Mouse (Mus musculus): Measurements from ENCODE around the gene Slc3a1. TPM values are rescaled to one million over a fixed set of nuclear protein-coding genes. Genes with fewer than 3 reads are reported as not detected.

The Slc3a1 gene
- total RNA-seq (2015) (0.32 TPM in 1 of 2 replicates, not detected in the other), total RNA-seq (2017) (0.04 TPM in 1 of 2 replicates, not detected in the other)

DNA sequence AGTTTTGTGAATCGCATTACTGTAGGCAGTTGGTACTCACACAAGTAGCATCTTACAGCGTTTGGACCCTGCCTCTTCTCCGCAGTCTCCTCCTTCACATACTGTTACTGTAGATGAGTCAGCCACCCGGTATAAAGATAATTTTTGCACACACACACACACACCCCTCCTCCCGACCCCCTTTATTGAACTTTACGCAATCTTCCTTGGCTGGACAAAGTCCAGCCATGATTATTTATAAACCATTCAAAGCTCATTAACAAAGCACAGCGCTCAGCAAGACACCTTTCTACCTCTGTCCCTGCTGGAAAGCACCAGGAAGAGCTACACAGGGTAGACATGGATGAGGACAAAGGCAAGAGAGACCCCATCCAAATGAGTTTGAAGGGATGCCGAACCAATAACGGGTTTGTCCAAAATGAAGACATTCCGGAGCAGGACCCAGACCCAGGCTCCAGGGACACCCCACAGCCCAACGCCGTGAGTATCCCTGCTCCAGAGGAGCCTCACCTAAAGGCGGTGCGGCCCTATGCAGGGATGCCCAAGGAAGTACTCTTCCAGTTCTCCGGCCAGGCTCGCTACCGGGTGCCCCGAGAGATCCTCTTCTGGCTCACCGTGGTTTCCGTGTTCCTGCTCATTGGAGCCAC, at the start of gene Slc3a1:
TSS of gene Slc3a1 (plus strand) at position 284 of the 647 bp plus-strand sequence.
- no peak for ATAC-seq (replicated peaks; ENCODE audit: poor library complexity)

GRCm38 (mm10) chr17:84981721-84982120, 46.5 kb upstream of the Slc3a1 start:
- ATAC-seq (replicated peaks; ENCODE audit: poor library complexity): peak; percentile 77

- no peak for ATAC-seq (replicated peaks; ENCODE audit: poor library complexity)
Observed at GRCm38 (mm10) chr17:84982735-84983134, 45.4 kb upstream of the Slc3a1 start.

- ATAC-seq (replicated peaks; ENCODE audit: poor library complexity): no peak
Observed at GRCm38 (mm10) chr17:84986368-84986767, 41.8 kb upstream of the Slc3a1 start.

GRCm38 (mm10) chr17:84987834-84988410, 40.3 kb upstream of the Slc3a1 start:
- no peak; the same call in 1 of the 2 replicates for ATAC-seq (replicated peaks; ENCODE audit: poor library complexity)

DNA sequence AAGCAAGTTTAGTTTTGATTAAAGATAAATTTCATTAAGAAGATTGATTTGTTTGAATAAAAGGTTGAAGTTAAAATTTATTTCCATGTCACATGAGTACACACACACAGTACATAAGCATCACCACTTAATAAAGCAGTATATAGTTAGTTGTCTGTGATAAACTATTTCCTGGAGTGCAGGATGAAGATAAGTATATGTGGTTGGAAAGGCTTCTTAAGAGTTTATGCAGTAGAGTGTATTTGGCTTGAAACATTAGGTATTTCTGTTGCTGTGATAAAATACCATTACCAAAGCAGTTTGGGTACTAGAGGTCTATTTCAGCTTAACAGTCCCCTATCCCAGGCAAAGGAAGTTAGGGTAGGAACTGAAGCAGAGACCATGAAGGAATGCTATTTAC, 39.7 kb upstream of the Slc3a1 start:
- ATAC-seq (replicated peaks; ENCODE audit: poor library complexity): peak; percentile 71

GRCm38 (mm10) chr17:84995844-84996243, 32.3 kb upstream of the Slc3a1 start:
- ATAC-seq (replicated peaks; ENCODE audit: poor library complexity): no peak

DNA sequence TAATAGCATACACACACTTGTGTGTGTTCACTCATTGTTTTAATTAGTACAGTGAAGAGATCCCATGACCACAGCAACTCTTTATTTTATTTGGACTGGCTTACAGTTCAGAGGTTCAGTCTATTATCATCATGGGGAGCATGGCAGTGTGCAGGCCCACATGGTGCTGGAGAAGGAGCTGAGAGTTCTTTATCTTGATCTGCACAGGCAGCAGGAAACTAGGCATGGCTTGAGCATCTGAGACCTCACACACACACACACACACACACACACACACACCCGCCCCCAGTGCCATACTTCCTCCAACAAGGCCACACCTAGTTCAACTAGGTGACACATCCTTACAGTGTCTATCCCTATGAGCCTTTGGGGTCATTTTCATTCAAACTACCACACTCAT, 30.5 kb upstream of the Slc3a1 start:
- peak; percentile 31; the same call in 1 of the 2 replicates for ATAC-seq (replicated peaks; ENCODE audit: poor library complexity)

GRCm38 (mm10) chr17:84999636-85000035, 28.5 kb upstream of the Slc3a1 start:
- ATAC-seq (replicated peaks; ENCODE audit: poor library complexity): no peak

DNA sequence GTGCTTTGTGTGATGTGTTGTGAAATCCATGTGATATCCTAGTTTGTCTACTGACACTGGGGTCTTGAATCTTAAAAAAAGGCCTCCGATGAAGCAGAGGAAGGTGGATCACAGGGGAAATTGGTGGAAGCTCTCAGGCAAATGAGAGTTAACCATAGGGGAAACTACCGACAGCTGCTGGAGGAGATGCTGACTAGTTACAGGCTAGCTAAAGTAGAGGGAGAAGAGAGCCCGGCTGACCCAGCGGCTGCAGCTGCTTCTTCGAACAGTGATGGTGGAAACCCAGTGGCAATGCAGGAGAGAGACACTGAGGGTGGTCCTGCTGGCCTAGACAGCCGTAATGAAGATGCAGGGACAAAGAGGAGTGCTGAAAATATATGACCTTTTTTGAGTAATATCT, 14.7 kb upstream of the Slc3a1 start:
- no peak for ATAC-seq (replicated peaks; ENCODE audit: poor library complexity)

DNA sequence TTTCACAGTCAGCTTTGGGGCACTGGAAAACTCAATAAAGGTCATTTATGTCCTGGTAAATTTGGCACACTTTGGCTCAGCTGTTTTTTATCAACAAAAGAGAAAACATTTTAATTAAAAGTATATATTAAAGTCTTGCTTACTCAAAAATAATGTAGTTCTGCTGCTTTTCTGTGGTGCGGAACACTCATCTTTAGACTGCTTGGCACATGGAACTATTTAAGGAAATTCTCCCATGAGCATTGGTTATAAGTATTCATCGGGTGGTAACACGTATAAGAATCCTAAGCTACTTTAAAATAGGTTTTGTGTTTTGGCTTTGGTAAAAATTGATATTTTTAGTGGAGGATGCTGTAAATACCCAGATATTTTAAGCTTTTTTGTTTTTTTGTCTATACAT, 13.5 kb upstream of the Slc3a1 start:
- ATAC-seq (replicated peaks; ENCODE audit: poor library complexity): no peak

- ATAC-seq (replicated peaks; ENCODE audit: poor library complexity): peak; percentile 65
Observed at GRCm38 (mm10) chr17:85018344-85018743, 9.8 kb upstream of the Slc3a1 start.

DNA sequence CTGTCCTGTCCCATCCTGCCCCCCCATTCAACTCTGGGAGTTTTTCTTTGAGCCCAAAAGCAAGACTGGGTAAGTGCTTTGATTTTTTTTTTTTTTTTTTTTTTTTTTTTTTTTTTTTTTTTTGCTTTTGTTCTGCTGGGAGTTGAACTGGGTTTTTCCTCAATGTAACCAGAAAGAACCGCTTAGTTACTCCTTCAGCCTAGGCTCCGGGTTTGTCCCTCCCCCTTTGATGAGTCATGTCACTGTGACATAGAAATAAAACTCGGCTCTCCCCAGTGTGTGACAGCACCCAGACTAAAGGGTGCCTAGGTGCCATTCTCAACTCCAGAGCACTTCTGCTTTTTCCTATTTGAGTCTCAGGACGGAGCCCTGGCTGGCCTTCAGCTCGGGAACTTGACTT, 9.4 kb upstream of the Slc3a1 start:
- ATAC-seq (replicated peaks; ENCODE audit: poor library complexity): peak; percentile 69

DNA sequence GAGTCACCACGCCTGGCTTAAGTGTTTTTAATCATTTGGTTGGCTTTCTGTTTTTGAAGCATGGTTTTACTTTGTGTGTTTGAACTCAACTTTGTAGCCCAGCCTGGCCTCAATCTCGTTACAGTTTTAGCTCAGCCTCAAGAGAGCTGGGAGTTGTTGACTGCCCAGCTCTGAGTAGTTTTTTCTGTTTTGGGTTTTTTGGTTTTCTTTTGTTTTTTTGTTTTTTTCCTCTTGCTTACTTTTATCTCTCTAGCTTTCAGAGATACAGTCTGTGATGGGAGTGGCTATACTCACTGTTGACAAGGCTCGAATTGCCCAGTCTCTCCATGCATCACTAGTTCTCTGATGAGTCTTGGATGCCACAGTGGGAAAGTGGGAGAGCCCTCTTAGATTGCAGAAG, 7.8 kb upstream of the Slc3a1 start:
- ATAC-seq (replicated peaks; ENCODE audit: poor library complexity): no peak

DNA sequence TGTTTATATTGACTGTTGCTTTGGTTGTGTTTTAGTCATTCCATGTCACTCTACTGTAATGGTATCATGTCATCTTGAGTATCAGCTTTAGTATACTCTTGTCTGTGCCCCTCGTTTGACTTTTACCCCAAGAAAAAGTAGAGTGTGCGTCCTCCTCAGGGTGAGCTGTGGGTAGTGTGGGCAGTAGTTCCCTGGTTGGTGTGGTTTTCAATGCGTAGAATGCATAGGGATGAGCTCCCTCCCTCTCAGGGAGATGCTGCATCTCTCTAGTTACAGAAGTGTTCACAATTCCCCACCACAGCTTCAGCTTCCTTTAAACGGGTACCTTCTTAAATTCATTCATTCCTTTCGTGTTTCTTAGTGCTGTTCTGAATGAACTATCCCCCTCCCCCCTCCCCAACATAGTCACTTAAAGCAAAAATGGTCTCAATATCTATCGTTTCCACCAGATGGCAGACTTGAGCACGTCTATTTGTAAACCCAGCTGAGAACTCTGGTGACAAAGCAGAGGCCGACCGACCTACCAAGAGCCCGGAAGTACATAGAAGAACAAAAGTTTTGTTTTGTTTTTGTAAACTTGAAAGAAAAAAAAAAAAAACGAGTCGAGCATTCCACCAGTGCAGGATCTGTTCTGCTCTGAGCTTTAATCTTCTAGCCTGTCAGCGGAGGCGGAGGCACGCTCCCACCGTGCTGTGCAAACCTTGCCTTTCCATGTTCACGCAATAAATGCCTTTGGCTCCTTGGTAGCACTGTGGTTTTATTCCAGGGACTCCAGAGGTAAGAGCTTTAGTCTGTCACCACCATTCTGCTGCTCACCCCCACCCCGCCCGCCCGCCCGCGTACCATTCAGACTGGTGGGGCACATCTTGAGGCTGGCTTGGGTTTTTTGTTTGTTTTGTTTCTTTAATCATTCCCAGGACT, 4.7 kb upstream of the Slc3a1 start:
- peak; percentile 80 for ATAC-seq (replicated peaks; ENCODE audit: poor library complexity)

DNA sequence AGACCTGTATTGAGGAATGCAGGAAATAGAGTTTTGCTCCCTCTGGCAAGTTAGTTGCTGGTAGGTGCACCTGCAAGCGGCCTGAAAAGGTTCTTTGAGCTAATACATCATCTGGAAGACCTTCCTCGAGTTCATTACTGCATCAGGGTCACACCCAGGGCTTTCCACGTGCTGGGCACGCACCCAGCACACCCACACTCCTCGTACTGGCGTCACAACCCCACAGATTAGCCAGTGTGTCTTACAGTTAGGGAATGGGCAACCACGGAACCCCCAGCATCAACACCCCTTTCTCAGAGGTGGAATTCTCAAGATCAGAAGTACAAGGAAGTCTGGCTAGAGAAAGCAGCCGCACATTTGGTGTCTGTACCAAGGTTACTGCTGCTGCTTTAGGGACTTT, 3.9 kb upstream of the Slc3a1 start:
- ATAC-seq (replicated peaks; ENCODE audit: poor library complexity): no peak

DNA sequence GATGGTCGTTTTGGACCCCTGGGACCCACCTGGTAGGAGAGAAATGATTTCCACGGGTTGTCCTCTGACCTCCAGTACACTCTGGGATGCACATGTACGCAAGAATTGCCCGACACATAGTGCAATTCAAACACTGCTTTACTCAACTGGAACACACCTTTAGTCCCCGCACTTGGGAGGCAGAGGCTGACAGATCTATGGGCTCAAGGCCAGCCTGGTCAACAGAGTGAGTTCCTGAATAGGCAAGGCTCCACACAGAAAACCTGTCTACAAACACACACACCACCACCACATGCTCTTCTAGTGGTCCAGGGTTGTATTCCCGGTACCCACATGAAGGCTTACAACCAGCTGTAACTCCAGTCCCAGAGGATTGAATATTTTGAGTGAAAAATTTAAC, 3.0 kb upstream of the Slc3a1 start:
- no peak for ATAC-seq (replicated peaks; ENCODE audit: poor library complexity)

DNA sequence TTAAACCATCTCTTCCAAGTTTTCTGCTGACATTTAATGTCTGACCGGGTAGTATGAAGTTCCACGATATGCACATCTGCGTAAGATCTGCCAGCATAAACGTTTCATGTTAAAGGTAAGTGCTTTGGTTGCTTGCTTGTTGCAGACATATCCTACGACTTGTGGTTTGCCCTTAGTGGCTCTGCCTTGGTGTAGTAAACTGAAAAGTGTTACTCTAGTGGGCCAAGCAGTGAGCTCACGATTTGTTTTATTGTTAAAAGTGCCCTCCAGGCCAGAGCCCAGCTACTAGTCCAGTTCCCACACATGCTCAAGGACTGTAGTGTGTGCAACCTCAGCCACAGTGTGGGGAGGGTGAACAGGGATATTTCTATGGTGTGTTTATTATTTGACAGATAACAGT, 1.7 kb upstream of the Slc3a1 start:
- ATAC-seq (replicated peaks; ENCODE audit: poor library complexity): no peak

- no peak for ATAC-seq (replicated peaks; ENCODE audit: poor library complexity)
Observed at GRCm38 (mm10) chr17:85027247-85027646, 929 bp upstream of the Slc3a1 start.

DNA sequence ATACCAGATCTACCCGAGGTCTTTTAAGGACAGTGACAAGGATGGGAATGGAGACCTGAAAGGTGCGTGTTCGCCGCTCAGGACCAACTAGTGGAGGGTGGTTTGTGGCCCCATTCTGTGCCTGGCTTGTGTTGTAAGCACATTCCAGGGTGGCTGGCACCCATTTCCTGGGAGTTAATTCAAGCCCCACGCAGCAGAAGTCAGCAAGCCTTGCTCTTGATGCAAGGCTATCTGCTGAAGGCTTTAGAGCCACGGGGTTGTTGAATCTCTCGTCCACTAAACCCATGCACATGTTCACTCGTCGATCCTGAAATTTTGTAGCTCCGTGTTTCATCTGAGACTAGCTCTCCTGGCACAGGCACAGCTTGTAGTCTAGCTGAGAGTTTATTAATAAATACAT, 621 bp downstream of the Slc3a1 start:
- ATAC-seq (replicated peaks; ENCODE audit: poor library complexity): no peak

DNA sequence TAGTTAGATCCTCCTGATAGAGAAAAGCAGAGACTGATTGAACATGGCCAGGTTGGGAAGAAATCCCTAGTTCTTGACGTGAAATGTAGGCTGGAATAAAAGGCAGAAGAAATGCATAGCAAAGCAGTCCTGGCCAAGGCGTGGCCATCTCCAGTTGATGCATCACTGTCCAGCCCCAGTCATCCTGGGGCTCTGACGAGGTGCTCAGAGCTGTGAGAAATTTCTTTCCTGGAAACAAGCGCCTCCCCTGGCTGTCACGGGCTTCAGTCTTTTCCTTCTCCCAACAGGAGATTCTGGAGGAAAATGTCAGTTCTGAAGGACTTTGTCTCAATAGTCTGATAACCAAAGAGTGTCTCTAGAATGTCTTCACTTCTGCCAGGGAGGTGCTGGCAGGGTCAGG, 2.5 kb downstream of the Slc3a1 start:
- no peak for ATAC-seq (replicated peaks; ENCODE audit: poor library complexity)

- no peak for ATAC-seq (replicated peaks; ENCODE audit: poor library complexity)
Observed at GRCm38 (mm10) chr17:85033087-85033486, 4.9 kb downstream of the Slc3a1 start.

All from megakaryocyte progenitor cell, adult 5-6 weeks (primary cell).